Comparison of ENCODE assay signal across 9 mouse cellular contexts in genomic region chr12:8232679-8233078, GRCm38 (mm10). TPM values are rescaled to one million over a fixed set of nuclear protein-coding genes. Genes with fewer than 3 reads are reported as not detected.
DNase-seq lines count a peak whose midpoint lies in the region; ATAC-seq and TF ChIP-seq lines count a peak whose summit lies in the region.
"Had no signal": no experiment of that assay in that cellular context is flagged by ENCODE, and none has a peak within 500 bp of the region (broad histone marks: within the 10 kb centered on the region; RNA-seq: fewer than 3 reads in every experiment).

No protein-coding gene starts in this region.

- H3K27me3 ChIP-seq in liver, adult 2 months (ENCODE audit: control insufficient read depth, insufficient read depth, low read length): no peaks in the 10 kb centered on the region
- H3K27me3 ChIP-seq in liver, embryonic 11.5 days (replicated peaks; ENCODE audit: control insufficient read depth, insufficient read depth, low read length): no peaks in the 10 kb centered on the region
- H3K27me3 ChIP-seq: limb, embryonic 15.5 days had no signal

- no peak for ATAC-seq in liver, embryonic 11.5 days (replicated peaks; ENCODE audit: low FRiP score)
- ATAC-seq in megakaryocyte progenitor cell, adult 5-6 weeks (replicated peaks; ENCODE audit: poor library complexity): peak; percentile 83

- no peak for TF ChIP-seq POLR2A in liver, adult 2 months (IDR thresholded peaks at IDR 0.05; ENCODE audit: extremely low read depth, insufficient read depth, low read length)

- peaks cover 20% of the 10 kb centered on the region for H3K36me3 ChIP-seq in liver, adult 2 months (ENCODE audit: control insufficient read depth, insufficient read depth, low read length)
- H3K36me3 ChIP-seq in liver, embryonic 11.5 days (ENCODE audit: control insufficient read depth, insufficient read depth, low read length): no peaks in the 10 kb centered on the region

- H3K4me3 ChIP-seq in liver, adult 2 months (ENCODE audit: insufficient read depth, low read depth, low read length): no peak overlapping the region
- H3K4me3 ChIP-seq in liver, embryonic 11.5 days (ENCODE audit: low read depth, low read length): no peak overlapping the region
- H3K4me3 ChIP-seq: limb, embryonic 15.5 days had no signal

- H3K9me3 ChIP-seq in liver, embryonic 11.5 days (ENCODE audit: control insufficient read depth, low read length): no peaks in the 10 kb centered on the region
- H3K9me3 ChIP-seq: limb, embryonic 15.5 days had no signal

- WGBS in liver, adult 2 months: 85% methylated on average over 3 of the region's 3 CpGs
- WGBS in liver, embryonic 11.5 days: 88% methylated on average over 3 of the region's 3 CpGs

- TF ChIP-seq CTCF in liver, adult 2 months (IDR thresholded peaks at IDR 0.05; ENCODE audit: low read depth, low read length): peak; percentile 54

- DNase-seq in adrenal gland, postnatal 36 days: peak; percentile 14 to 18
- DNase-seq in adrenal gland, postnatal 25 days: no peak
- DNase-seq in liver, adult 2 months (ENCODE audit: extremely low read depth, low read depth, low spot score): peak; percentile 66
- DNase-seq in liver, embryonic 11.5 days (ENCODE audit: low spot score): no peak
- peak; percentile 42 for DNase-seq in cerebellum, postnatal 10 days
- DNase-seq in ovary, postnatal 36 days (ENCODE audit: low spot score): no peak
- DNase-seq in heart, adult 9 months (ENCODE audit: low spot score in 2 of 2): no peak

- H3K79me2 ChIP-seq in liver, adult 2 months (ENCODE audit: control insufficient read depth, insufficient read depth, low read length): no peaks in the 10 kb centered on the region

- H3K9ac ChIP-seq in liver, adult 2 months (ENCODE audit: low read depth, low read length): no peak overlapping the region
- H3K9ac ChIP-seq in liver, embryonic 11.5 days (ENCODE audit: low read depth, low read length): no peak overlapping the region
- H3K9ac ChIP-seq: limb, embryonic 15.5 days had no signal

- no peak overlapping the region for H3K27ac ChIP-seq in liver, adult 2 months (replicated peaks; ENCODE audit: insufficient read depth, low read depth, low read length)
- H3K27ac ChIP-seq in liver, embryonic 11.5 days (ENCODE audit: low read depth, low read length): no peak overlapping the region
- H3K27ac ChIP-seq: limb, embryonic 15.5 days had no signal

- no peak overlapping the region for H3K4me2 ChIP-seq in liver, embryonic 11.5 days
- H3K4me2 ChIP-seq: limb, embryonic 15.5 days had no signal

- no peaks in the 10 kb centered on the region for H3K4me1 ChIP-seq in liver, adult 2 months (ENCODE audit: control insufficient read depth, insufficient read depth, low read length)
- H3K4me1 ChIP-seq in liver, embryonic 11.5 days (replicated peaks; ENCODE audit: control insufficient read depth, insufficient read depth, low read length): no peaks in the 10 kb centered on the region
- H3K4me1 ChIP-seq: limb, embryonic 15.5 days had no signal

RNA-seq across cellular contexts. Expression of gene Ldah, which starts 24.8 kb away (rescaled TPM):
- 10 to 100 TPM; 47.2 to 56.6 TPM for total RNA-seq in adrenal gland, postnatal 36 days (2021)
- 49.5 and 59.5 TPM in 2 replicates for total RNA-seq in adrenal gland, postnatal 25 days (2021)
- 30.3 and 34.8 TPM in 2 replicates for total RNA-seq in liver, adult 2 months (2014; rRNA removed)
- 22.5 and 30.5 TPM in 2 replicates for polyA plus RNA-seq in liver, adult 2 months (2012; rRNA removed)
- polyA plus RNA-seq in liver, embryonic 11.5 days (2014; fragmentation: Nextera tagmentation; extraction: Ambion mirVana): 54.3 and 57.2 TPM in 2 replicates
- total RNA-seq in megakaryocyte progenitor cell, adult 5-6 weeks (2015): 61.2 and 64.0 TPM in 2 replicates
- 29.2 and 34.6 TPM in 2 replicates for total RNA-seq in megakaryocyte progenitor cell, adult 5-6 weeks (2017)

Comparison
In these comparisons a context has a peak if more than half of its experiments do, and no peak if none do; other contexts are left out.
1. DNase-seq: peak in adrenal gland, postnatal 36 days (2 of 2), liver, adult 2 months (single experiment) and cerebellum, postnatal 10 days (2 of 2); none in adrenal gland, postnatal 25 days (single experiment), liver, embryonic 11.5 days (single experiment), ovary, postnatal 36 days (single experiment) and heart, adult 9 months (0 of 2).